Mouse (Mus musculus): ENCODE data around the gene Epc2.

Epc2 gene

DNA sequence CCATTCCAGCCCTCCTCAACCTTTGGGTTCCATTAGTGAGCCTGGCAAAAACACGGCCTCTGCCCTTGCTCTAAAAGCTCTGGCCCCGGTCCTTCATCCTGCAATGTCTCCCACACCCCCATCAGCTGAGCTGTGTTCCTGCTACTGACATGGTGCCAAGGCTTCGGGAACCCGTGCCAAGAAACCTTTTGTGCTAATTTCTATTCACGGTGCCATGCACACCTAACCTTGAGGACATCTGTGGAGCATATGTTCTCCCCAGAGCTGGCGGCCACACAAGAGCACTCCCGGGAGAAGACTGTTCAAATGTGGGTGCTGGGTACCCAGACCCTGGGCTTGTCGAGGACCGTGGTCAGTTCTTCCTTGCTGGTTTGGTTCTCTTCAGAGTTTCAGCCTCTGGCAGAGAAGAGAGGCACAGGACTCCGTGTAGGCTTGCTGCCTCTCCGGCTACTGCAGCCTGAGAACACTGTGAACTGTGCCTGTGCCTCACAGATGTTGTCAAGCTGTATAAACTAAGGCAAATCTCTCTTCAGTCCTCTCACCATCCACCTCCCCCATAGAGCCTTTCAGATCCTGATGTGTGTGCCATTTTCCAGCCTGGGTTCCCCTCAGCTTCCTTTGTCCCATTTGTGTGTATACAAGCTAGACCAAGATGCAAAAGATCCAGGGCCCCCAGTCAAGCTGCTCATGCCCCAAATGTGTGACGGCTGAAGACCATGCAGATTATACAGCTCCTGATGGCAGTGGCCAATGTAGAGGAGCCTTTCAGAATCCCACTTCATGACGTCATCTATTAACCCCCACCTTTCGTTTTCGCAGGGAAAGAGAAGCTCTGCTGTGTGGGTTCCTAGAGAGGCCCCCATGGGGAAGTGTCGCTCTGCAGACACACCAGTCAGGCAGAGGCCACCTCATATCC is 118.8 kb downstream of the Epc2 start:
- no peak for DNase-seq (ENCODE audit: low read depth, low spot score)

DNA sequence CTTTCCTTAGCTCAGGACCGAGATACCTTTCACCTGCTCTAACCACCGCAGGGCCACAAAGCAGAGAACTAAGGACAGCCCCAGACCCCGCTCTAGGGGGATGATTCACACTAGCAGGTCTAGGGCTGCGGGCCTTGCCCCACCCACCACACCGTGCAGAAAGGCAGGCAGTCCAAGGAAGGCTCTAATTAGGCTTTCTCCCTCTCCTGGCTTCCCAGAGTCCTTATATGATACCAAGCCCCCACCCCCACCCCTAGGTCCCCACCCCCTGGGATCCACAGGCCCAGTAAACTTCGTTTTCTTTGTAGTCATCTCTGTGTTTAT is 119.5 kb downstream of the Epc2 start:
- no peak for DNase-seq (ENCODE audit: low read depth, low spot score)

DNA sequence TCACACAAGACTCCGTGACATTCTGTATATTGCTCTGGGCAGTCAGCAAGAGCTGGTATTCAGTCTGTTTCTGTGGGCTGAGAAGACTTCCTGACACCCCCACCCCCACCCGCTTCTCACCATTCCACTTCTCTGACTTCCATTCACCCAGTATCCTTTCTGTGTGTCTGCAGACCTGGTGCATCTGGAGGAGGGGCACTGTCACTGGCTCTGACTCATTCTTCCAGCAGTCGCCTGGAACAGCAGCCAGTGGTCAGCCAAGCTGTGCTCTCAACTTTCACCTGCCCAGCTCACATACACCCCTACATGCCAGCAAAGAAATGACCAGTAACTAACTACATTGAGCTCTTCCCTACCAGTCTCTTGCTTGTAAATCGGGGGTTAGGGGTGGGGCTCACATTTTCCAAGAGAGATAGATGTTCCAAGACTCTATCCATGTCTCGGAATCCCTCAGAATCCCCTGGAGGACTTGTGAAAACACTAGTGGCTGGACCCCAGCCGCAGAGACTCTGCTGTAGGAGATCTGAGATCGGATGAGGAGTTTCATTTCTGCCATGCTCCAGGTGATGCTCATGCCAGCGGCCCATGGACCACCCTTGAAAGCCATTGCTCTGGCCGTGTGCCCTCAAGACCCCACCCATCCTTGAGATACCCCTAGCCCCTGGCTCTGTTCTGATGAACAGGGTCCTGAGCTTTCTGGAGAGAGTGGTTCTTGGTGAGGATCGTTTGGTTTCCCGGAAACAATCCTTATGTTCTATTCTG is 120.1 kb downstream of the Epc2 start:
- DNase-seq (ENCODE audit: low read depth, low spot score) = no peak

DNA sequence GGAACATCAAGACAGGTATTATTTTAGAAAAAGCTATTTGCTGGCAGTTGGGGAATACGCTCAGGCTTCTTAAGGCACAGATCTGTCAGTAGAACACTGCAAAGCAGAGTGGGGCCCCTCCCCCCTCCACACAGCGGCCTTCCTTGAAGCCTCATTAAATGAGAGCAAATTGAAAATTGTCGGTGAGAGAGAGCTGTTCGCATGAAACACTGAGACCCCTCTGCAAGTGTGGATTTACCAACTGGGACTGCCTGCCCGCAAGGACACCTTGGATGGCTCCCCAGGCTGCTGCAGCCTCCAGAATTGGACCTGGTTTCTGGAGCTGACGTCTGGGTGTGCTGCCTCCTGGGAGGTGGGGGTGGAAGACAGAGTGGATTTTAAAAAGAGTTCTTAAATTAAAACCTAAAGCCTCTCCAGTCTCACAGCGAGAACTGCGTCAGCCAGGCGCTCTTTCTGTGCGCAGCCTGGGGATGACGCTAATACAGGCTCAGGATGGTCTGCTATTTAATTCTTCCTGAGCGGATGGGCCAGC is 120.9 kb downstream of the Epc2 start:
- DNase-seq (ENCODE audit: low read depth, low spot score) = no peak

DNA sequence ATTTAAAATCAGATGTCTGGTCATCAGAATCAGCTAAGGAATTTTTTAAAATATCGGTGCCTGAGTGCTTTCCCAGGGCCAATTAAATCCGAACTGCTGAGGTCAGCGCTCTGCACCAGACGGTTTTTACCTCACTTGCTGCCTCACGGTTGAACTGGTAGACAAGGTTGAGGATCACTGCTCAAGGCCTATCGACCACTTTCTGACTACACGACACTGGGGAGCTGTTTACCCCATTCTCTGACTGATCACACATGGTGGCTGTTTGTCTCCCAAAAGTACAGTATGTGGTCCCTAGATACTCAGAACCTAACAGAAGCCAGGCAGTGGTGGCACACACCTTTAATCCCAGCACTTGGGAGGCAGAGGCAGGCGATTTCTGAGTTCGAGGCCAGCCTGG is 121.4 kb downstream of the Epc2 start:
- no peak for DNase-seq (ENCODE audit: low read depth, low spot score)

DNA sequence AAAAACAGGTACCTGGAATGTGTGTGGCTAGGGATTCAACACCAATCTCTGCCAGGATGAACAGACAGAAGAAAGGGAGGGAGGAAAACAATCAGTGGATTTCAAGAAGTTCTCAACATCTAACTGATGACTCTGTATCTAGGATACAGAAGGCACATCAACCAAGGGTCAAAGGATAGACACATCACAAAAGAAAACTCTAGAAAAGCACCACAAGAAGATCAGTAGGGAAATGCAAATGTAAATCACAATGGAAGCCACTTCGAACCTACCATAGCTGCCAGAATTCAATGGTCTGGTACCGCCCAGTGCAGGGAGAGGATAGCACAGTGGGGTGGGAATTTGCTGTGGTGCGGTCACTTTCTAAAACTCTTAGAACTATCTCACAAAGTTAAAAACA is 122.0 kb downstream of the Epc2 start:
- DNase-seq (ENCODE audit: low read depth, low spot score) = no peak

DNA sequence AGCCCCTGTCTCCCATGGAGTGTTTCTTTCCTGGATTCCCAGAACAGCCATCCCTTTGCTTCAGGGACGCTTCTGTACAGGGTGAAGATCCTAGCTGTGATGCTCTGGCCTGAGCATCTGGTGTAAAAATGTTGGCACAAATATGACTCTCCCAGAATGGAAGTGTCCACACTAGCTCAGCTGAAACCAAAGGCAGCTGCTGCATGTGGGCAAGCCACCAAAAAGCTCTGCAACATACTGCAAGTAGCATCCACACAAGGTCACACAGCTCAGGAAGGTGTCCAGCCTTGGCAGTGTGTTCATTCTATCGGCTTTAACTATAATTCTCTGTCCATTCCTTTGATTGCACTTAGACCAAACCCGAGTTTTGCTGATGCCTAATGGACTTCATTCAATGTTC is 129.3 kb downstream of the Epc2 start:
- DNase-seq (ENCODE audit: low read depth, low spot score) = no peak

DNA sequence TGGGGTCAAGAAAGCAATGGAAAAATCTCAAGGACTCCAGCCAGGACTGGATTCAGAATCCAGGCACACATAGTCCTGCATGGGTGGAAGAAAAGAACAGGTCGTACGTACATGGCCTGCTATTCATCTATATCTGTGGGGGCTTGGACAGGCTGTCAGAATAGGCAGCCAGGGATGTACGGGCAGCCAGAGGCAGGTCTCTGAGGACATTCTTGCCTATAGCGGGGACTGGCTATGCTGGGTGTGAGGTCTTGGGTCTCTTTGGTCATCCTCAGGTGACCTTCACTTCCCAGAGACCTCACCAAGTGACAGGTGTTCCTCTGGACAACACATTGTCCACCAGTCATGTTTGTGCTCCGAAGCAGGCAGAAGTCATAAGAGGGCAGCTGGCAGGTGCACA is 131.3 kb downstream of the Epc2 start:
- DNase-seq (ENCODE audit: low read depth, low spot score) = no peak

DNA sequence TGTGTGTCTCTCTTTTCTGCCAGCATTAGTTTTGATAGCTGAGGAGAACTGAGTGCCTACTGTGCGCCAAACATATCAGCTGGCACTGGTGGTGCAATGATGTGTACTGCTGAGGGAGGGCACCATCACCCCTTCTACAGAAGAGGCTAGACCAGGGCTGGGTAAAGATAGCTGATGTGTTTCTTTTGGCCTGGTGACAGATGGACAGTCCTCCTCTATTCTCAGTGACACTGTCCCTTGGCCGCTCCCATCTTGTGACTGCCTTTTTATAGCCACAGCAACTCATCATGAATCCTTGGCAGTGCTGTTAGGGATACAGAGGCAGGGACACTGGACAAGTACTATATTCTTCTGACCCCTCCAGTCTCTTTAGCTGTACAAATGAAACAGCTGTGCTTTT is 132.0 kb downstream of the Epc2 start:
- DNase-seq (ENCODE audit: low read depth, low spot score) = no peak

DNA sequence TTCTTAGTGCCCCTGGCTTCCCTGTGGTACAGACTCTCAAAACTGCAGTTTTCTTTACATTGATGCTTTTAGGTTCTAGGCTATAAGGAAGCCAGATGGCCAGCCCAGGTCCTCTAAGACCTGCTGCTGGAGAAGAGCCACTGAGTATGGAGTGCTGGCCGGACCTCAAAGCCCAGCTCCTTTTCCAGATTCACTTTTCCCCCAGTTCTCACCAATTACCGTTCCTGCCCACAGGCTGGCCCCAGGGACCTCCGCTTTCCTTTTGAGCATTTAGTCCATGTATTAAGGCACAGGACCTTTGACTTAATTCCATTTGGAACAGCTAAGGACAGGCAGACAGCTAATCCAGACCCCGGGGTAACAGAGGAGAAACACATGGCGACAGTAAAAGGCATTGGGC is 139.2 kb downstream of the Epc2 start:
- DNase-seq (ENCODE audit: low read depth, low spot score) = no peak

DNA sequence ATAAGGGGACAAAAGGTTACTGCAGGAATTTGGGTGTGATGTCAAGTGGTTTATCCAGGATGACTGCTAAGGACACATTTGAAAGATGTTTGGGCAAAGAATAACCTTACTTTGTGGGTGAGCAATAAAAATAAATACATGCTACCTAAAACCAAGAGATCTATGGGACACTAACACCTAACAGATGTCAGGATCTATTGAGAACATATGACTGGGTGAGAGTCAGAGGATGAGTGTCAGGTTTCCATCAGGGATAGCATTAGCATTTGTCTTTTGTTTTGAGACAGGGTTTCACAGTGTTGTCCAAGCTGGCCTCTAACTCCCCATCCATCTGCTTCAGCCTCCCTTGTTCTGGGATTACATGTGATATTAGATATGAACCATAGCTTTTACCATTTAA is 141.6 kb downstream of the Epc2 start:
- no peak for DNase-seq (ENCODE audit: low read depth, low spot score)

DNA sequence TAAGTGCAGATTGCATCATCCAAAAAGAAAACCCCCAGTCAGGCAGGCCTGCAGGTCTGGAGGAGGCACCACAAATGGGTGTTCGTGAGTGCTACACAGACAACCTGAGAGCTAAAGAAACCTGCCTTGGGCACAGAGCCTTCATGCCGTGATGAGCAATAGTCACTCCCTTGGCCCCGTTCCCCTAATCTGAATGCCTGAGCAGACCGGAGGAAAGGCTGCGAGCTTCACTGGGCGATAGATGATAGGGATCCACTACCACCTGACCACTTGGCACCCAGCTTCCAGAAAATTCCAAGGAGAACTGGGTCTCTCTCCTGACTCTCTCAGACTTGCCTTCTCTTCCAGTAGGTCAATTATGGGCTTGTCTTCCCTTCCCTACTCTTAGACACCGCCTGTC is 143.6 kb downstream of the Epc2 start:
- DNase-seq (ENCODE audit: low read depth, low spot score) = no peak

DNA sequence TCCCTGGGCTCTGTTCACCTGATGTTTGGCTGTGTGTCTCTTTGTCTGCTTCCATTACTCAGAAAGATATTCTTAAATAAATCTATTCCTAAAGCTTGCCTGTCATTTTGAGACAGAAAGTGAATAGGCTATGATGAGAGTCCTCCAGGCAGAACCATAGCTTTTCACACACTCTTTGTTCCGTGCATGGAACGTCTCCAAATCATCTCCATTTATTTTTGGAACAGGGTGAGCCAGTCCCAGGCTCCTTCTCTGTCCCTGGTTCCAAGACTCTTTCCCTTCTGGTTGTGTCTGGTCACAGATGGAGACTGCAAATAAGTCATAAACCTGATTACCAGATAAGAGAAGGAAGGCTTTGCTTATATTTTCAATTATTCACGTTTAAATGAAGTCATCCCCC is 145.0 kb downstream of the Epc2 start:
- DNase-seq (ENCODE audit: low read depth, low spot score) = no peak

DNA sequence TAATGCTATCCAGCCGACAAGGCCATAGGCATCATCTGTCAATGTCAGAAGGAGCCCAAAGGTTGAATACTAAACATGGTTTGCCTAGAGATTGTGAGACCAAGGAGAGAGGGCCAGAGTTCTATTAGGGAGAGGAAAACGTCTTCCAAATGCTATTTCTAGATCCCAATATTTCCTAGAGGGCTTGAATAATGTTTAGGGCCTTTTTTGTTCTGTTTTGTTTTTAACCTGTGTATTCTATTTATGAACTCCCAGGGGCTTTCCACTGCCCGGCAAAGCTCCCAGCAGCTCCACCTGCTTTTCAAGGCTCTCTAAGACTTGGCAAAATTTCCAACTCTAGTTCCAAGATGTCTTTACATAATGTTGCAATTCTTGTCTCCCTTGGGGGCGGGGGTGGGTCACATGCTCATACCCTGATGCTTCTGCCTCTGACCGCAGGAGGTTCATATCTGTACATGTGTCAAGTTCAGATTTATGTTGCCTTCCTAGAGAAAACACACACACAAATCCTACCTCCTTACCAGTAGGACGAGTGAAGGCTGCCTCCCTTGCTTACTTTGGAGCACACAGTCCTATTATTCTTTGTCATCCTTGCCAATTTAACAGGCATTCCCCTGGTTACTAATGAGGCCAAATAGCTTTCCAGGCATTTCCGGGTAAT is 148.9 kb downstream of the Epc2 start:
- no peak for DNase-seq (ENCODE audit: low read depth, low spot score)
